Mouse (Mus musculus): ENCODE results near the gene Zfp292.

GRCm38 (mm10) chr4:34900155-34900554 is 17.4 kb upstream of the Zfp292 start:
- TF ChIP-seq CTCF (IDR thresholded peaks at IDR 0.05; ENCODE audit: control insufficient read depth, insufficient read depth, insufficient replicate concordance, low read depth, low read length) (no peak), POLR2A (IDR thresholded peaks at IDR 0.05; ENCODE audit: control insufficient read depth, low read depth, low read length) (no peak)

Data from testis, adult 2 months (tissue).